Mouse (Mus musculus): ENCODE data around the gene Vmn1r213. TPM values are rescaled to one million over a fixed set of nuclear protein-coding genes. Genes with fewer than 3 reads are reported as not detected.

Vmn1r213 gene
- total and polyA plus RNA-seq, 3 experiments, result 0.33 TPM; not detected in 2

DNA sequence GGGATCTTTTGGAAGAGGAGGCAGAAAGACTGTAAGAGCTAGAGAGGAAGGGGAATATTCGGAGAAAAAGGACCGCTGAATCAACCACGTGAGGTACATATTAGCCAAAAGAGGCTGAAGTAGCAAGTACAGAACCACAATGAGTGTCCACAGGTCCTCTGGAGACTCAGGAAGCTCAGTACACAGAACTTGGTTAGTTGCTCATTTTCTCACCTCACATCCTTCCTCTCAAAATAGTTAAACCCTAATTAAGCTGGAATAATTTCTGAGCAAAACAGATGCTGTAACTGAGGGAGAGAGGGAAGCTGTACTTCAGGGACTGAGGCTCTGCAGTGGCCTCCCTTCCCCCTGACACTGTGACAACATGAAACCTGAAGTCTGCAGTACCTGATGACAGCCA, 22.7 kb downstream of the Vmn1r213 start, which contains the start of gene Vmn1r214:
TSS of gene Vmn1r214 (plus strand) at position 301 of the 400 bp plus-strand sequence.
- no peak for ATAC-seq (ENCODE audit: extremely low read depth, insufficient number of reproducible peaks, low FRiP score, poor library complexity, severe bottlenecking)
- no peaks in the 10 kb centered on the region for H3K36me3 ChIP-seq (replicated peaks)
- no peaks in the 10 kb centered on the region for H3K27me3 ChIP-seq (ENCODE audit: insufficient read depth, low read length)
- H3K4me1 ChIP-seq (ENCODE audit: insufficient read depth, low read depth, low read length), result no peaks in the 10 kb centered on the region
- DNase-seq (ENCODE audit: low spot score), result no peak
- TF ChIP-seq CTCF (IDR thresholded peaks at IDR 0.05; ENCODE audit: low read depth, low read length) (no peak), GATA1 (IDR thresholded peaks at IDR 0.05; ENCODE audit: borderline replicate concordance, low read length) (no peak), POLR2AphosphoS5 (IDR thresholded peaks at IDR 0.05; ENCODE audit: insufficient replicate concordance, low read depth, low read length) (no peak)
- H3K9me3 ChIP-seq (replicated peaks), result no peaks in the 10 kb centered on the region
- H3K4me3 ChIP-seq (ENCODE audit: low read depth, low read length), result no peak within 1 kb of the TSS

DNA sequence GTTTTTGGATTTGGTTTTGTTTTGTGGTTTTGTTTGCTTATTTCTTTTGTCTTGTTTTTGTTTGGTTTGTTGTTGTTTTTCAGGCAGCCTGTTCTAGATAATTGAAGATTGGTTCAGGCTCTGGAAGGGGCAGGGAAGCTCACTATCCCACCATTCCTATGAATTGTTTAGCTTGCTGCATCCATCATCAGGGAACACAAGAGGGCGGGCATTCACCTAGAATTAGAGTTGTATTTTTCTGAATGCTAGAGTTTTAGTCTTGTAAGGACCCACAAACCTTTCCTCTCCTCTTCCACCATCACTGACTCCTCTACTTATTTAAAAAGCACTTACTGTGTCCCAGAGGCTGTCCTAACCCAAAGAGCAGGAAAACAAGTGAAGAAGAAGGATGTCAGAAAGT, 50.3 kb downstream of the Vmn1r213 start:
- Histone ChIP-seq H3K36me3 (replicated peaks) (no peaks in the 10 kb centered on the region), H3K27me3 (ENCODE audit: insufficient read depth, low read length) (peaks cover 3% of the 10 kb centered on the region; the same call in 1 of the 2 replicates), H3K4me3 (ENCODE audit: low read depth, low read length) (no peak overlapping the region), H3K4me1 (ENCODE audit: insufficient read depth, low read depth, low read length) (no peaks in the 10 kb centered on the region), H3K9me3 (replicated peaks) (no peaks in the 10 kb centered on the region)
- TF ChIP-seq POLR2AphosphoS5 (IDR thresholded peaks at IDR 0.05; ENCODE audit: insufficient replicate concordance, low read depth, low read length), result no peak
- no peak for TF ChIP-seq TAL1 (conservative IDR thresholded peaks at IDR 0.05; ENCODE audit: low read depth, low read length)
- no peak for TF ChIP-seq CTCF (IDR thresholded peaks at IDR 0.05; ENCODE audit: low read depth, low read length)
- TF ChIP-seq GATA1 (IDR thresholded peaks at IDR 0.05; ENCODE audit: borderline replicate concordance, low read length), result no peak
- no peak for TF ChIP-seq GATA2 (IDR thresholded peaks at IDR 0.05; ENCODE audit: borderline replicate concordance, low read depth, low read length)
- ATAC-seq (ENCODE audit: extremely low read depth, insufficient number of reproducible peaks, low FRiP score, poor library complexity, severe bottlenecking) (no peak), DNase-seq (ENCODE audit: low spot score) (no peak)

Other genes with a start within 250 kb of the Vmn1r213 start
- gene Vmn1r208, start 230.3 kb upstream of the Vmn1r213 start, total RNA-seq (2014; fragmentation: Nextera tagmentation), result not detected in 2 replicates
- 0.17 and 0.22 TPM in 2 replicates for gene Vmn1r208, start 230.3 kb upstream of the Vmn1r213 start, total RNA-seq (2017)
- not detected in 2 replicates for gene Vmn1r208, start 230.3 kb upstream of the Vmn1r213 start, polyA plus RNA-seq (2012)
- not detected in 2 replicates for gene Vmn1r209, start 198.0 kb upstream of the Vmn1r213 start, total RNA-seq (2014; fragmentation: Nextera tagmentation)
- 0.06 and 0.22 TPM in 2 replicates for gene Vmn1r209, start 198.0 kb upstream of the Vmn1r213 start, total RNA-seq (2017)
- not detected in 2 replicates for gene Vmn1r209, start 198.0 kb upstream of the Vmn1r213 start, polyA plus RNA-seq (2012)
- not detected in 2 replicates for gene Vmn1r210, start 176.3 kb upstream of the Vmn1r213 start, total RNA-seq (2014; fragmentation: Nextera tagmentation)
- not detected in 2 replicates for gene Vmn1r210, start 176.3 kb upstream of the Vmn1r213 start, total RNA-seq (2017)
- gene Vmn1r210, start 176.3 kb upstream of the Vmn1r213 start, polyA plus RNA-seq (2012), result not detected in 2 replicates
- not detected in 2 replicates for gene Vmn1r211, start 150.1 kb upstream of the Vmn1r213 start, total RNA-seq (2014; fragmentation: Nextera tagmentation)
- 0.11 and 0.12 TPM in 2 replicates for gene Vmn1r211, start 150.1 kb upstream of the Vmn1r213 start, total RNA-seq (2017)
- gene Vmn1r211, start 150.1 kb upstream of the Vmn1r213 start, polyA plus RNA-seq (2012), result not detected in 2 replicates
- not detected in 2 replicates for gene Vmn1r212, start 123.5 kb upstream of the Vmn1r213 start, total RNA-seq (2014; fragmentation: Nextera tagmentation)
- not detected in 2 replicates for gene Vmn1r212, start 123.5 kb upstream of the Vmn1r213 start, total RNA-seq (2017)
- not detected in 2 replicates for gene Vmn1r212, start 123.5 kb upstream of the Vmn1r213 start, polyA plus RNA-seq (2012)
- not detected in 2 replicates for gene Vmn1r214, start 22.8 kb downstream of the Vmn1r213 start, total RNA-seq (2014; fragmentation: Nextera tagmentation)
- gene Vmn1r214, start 22.8 kb downstream of the Vmn1r213 start, total RNA-seq (2017), result under 0.01 and 0.06 TPM in 2 replicates
- gene Vmn1r214, start 22.8 kb downstream of the Vmn1r213 start, polyA plus RNA-seq (2012), result not detected in 2 replicates
- not detected in 2 replicates for gene Vmn1r215, start 60.4 kb downstream of the Vmn1r213 start, total RNA-seq (2014; fragmentation: Nextera tagmentation)
- gene Vmn1r215, start 60.4 kb downstream of the Vmn1r213 start, total RNA-seq (2017), result 0.12 and 0.38 TPM in 2 replicates
- not detected in 2 replicates for gene Vmn1r215, start 60.4 kb downstream of the Vmn1r213 start, polyA plus RNA-seq (2012)
- gene Vmn1r217, start 110.6 kb downstream of the Vmn1r213 start, total RNA-seq (2014; fragmentation: Nextera tagmentation), result not detected in 2 replicates
- gene Vmn1r217, start 110.6 kb downstream of the Vmn1r213 start, total RNA-seq (2017), result 0.06 and 0.11 TPM in 2 replicates
- gene Vmn1r217, start 110.6 kb downstream of the Vmn1r213 start, polyA plus RNA-seq (2012), result not detected in 2 replicates
- gene Vmn1r218, start 125.5 kb downstream of the Vmn1r213 start, total RNA-seq (2014; fragmentation: Nextera tagmentation), result not detected in 2 replicates
- gene Vmn1r218, start 125.5 kb downstream of the Vmn1r213 start, total RNA-seq (2017), result 0.06 and 0.11 TPM in 2 replicates
- not detected in 2 replicates for gene Vmn1r218, start 125.5 kb downstream of the Vmn1r213 start, polyA plus RNA-seq (2012)
- not detected in 2 replicates for gene Vmn1r219, start 151.7 kb downstream of the Vmn1r213 start, total RNA-seq (2014; fragmentation: Nextera tagmentation)
- 0.12 and 0.16 TPM in 2 replicates for gene Vmn1r219, start 151.7 kb downstream of the Vmn1r213 start, total RNA-seq (2017)
- gene Vmn1r219, start 151.7 kb downstream of the Vmn1r213 start, polyA plus RNA-seq (2012), result not detected in 2 replicates
- not detected in 2 replicates for gene Vmn1r220, start 180.3 kb downstream of the Vmn1r213 start, total RNA-seq (2014; fragmentation: Nextera tagmentation)
- 0.06 and 0.16 TPM in 2 replicates for gene Vmn1r220, start 180.3 kb downstream of the Vmn1r213 start, total RNA-seq (2017)
- gene Vmn1r220, start 180.3 kb downstream of the Vmn1r213 start, polyA plus RNA-seq (2012), result not detected in 2 replicates
- gene Vmn1r221, start 206.5 kb downstream of the Vmn1r213 start, total RNA-seq (2014; fragmentation: Nextera tagmentation), result not detected in 2 replicates
- gene Vmn1r221, start 206.5 kb downstream of the Vmn1r213 start, total RNA-seq (2017), result 0.16 and 0.35 TPM in 2 replicates
- gene Vmn1r221, start 206.5 kb downstream of the Vmn1r213 start, polyA plus RNA-seq (2012), result not detected in 2 replicates
- not detected in 2 replicates for gene Vmn1r222, start 228.3 kb downstream of the Vmn1r213 start, total RNA-seq (2014; fragmentation: Nextera tagmentation)
- gene Vmn1r222, start 228.3 kb downstream of the Vmn1r213 start, total RNA-seq (2017), result not detected in 2 replicates
- gene Vmn1r222, start 228.3 kb downstream of the Vmn1r213 start, polyA plus RNA-seq (2012), result not detected in 2 replicates
- not detected in 2 replicates for gene Vmn1r223, start 239.5 kb downstream of the Vmn1r213 start, total RNA-seq (2014; fragmentation: Nextera tagmentation)
- gene Vmn1r223, start 239.5 kb downstream of the Vmn1r213 start, total RNA-seq (2017), result 0.06 and 0.22 TPM in 2 replicates
- not detected in 2 replicates for gene Vmn1r223, start 239.5 kb downstream of the Vmn1r213 start, polyA plus RNA-seq (2012)